Mouse (Mus musculus): ENCODE data around the gene Psmc1.

- no peak for TF ChIP-seq CTCF (IDR thresholded peaks at IDR 0.05; ENCODE audit: control insufficient read depth, insufficient read depth, low read length)
- TF ChIP-seq POLR2A (IDR thresholded peaks at IDR 0.05; ENCODE audit: borderline replicate concordance, control insufficient read depth, low read depth, low read length) = no peak
These were observed 30.2 kb upstream of the Psmc1 start for GRCm38 (mm10) chr12:100079636-100080286.

Data from bone marrow, adult 2 months (tissue).